Mouse (Mus musculus): ENCODE results near the gene Cwc22. TPM values are rescaled to one million over a fixed set of nuclear protein-coding genes. Genes with fewer than 3 reads are reported as not detected.
A peak's percentile ranks its signal among the peaks of the same experiment; 100 is the strongest.
"Not testable (repeated sequence)": the region's sequence is repeated elsewhere in the genome, so short reads cannot be mapped to it uniquely, and the experiment has no call there.

Cwc22 gene
- polyA plus RNA-seq, 1 experiment from 2014 or later, result 27.4 TPM

- Histone ChIP-seq H3K9ac (replicated peaks; ENCODE audit: low read depth, low read length) (no peak overlapping the region), H3K27me3 (replicated peaks; ENCODE audit: control insufficient read depth, insufficient read depth, low read length) (no peaks in the 10 kb centered on the region), H3K27ac (ENCODE audit: low read length) (no peak overlapping the region; the same call in 1 of the 2 replicates), H3K36me3 (ENCODE audit: control insufficient read depth, insufficient read depth) (peaks cover 30% of the 10 kb centered on the region), H3K9me3 (ENCODE audit: control insufficient read depth, low read length) (no peaks in the 10 kb centered on the region), H3K4me2 (ENCODE audit: low read length) (no peak overlapping the region), H3K4me1 (replicated peaks; ENCODE audit: control insufficient read depth, insufficient read depth, low read length) (no peaks in the 10 kb centered on the region), H3K4me3 (replicated peaks; ENCODE audit: low read length) (no peak overlapping the region)
- ATAC-seq, result no peak
- WGBS, result 92% methylated on average over 5 of the region's 5 CpGs
These were observed 48.2 kb downstream of the Cwc22 start for GRCm38 (mm10) chr2:77897988-77898387.

- 79% methylated on average over 3 of the region's 3 CpGs for WGBS
- H3K4me1 ChIP-seq (replicated peaks; ENCODE audit: control insufficient read depth, insufficient read depth, low read length), result no peaks in the 10 kb centered on the region
- ATAC-seq, result peak; percentile 18; the same call in 1 of the 2 replicates
- H3K36me3 ChIP-seq (ENCODE audit: control insufficient read depth, insufficient read depth), result peaks cover 32% of the 10 kb centered on the region
- no peak overlapping the region for H3K4me3 ChIP-seq (replicated peaks; ENCODE audit: low read length)
- no peak overlapping the region for H3K4me2 ChIP-seq (ENCODE audit: low read length)
- no peak overlapping the region for H3K9ac ChIP-seq (replicated peaks; ENCODE audit: low read depth, low read length)
- H3K27ac ChIP-seq (ENCODE audit: low read length), result no peak overlapping the region; the same call in 1 of the 2 replicates
- H3K9me3 ChIP-seq (ENCODE audit: control insufficient read depth, low read length), result no peaks in the 10 kb centered on the region
- no peaks in the 10 kb centered on the region for H3K27me3 ChIP-seq (replicated peaks; ENCODE audit: control insufficient read depth, insufficient read depth, low read length)
These were observed 48.6 kb downstream of the Cwc22 start for GRCm38 (mm10) chr2:77897558-77897899.

- 85% methylated on average over 12 of the region's 12 CpGs for WGBS
- peak; percentile 85 for ATAC-seq
- Histone ChIP-seq H3K27ac (ENCODE audit: low read length) (no peak overlapping the region), H3K4me3 (replicated peaks; ENCODE audit: low read length) (no peak overlapping the region), H3K4me2 (ENCODE audit: low read length) (no peak overlapping the region), H3K4me1 (replicated peaks; ENCODE audit: control insufficient read depth, insufficient read depth, low read length) (no peaks in the 10 kb centered on the region), H3K9ac (replicated peaks; ENCODE audit: low read depth, low read length) (no peak overlapping the region), H3K36me3 (ENCODE audit: control insufficient read depth, insufficient read depth) (peaks cover 34% of the 10 kb centered on the region), H3K27me3 (replicated peaks; ENCODE audit: control insufficient read depth, insufficient read depth, low read length) (no peaks in the 10 kb centered on the region), H3K9me3 (ENCODE audit: control insufficient read depth, low read length) (no peaks in the 10 kb centered on the region)
These were observed 49.2 kb downstream of the Cwc22 start for GRCm38 (mm10) chr2:77896843-77897557.

GRCm38 (mm10) chr2:77895906-77896570, 50.1 kb downstream of the Cwc22 start:
- H3K9me3 ChIP-seq (ENCODE audit: control insufficient read depth, low read length); H3K4me2 ChIP-seq (ENCODE audit: low read length); H3K27ac ChIP-seq (ENCODE audit: low read length); H3K27me3 ChIP-seq (replicated peaks; ENCODE audit: control insufficient read depth, insufficient read depth, low read length); H3K9ac ChIP-seq (replicated peaks; ENCODE audit: low read depth, low read length); ATAC-seq; H3K4me3 ChIP-seq (replicated peaks; ENCODE audit: low read length); H3K4me1 ChIP-seq (replicated peaks; ENCODE audit: control insufficient read depth, insufficient read depth, low read length): not testable (repeated sequence)
- H3K36me3 ChIP-seq (ENCODE audit: control insufficient read depth, insufficient read depth), result peaks cover 31% of the 10 kb centered on the region
- WGBS, result 89% methylated on average over 16 of the region's 16 CpGs

GRCm38 (mm10) chr2:77894896-77895295, 51.3 kb downstream of the Cwc22 start:
- peaks cover 29% of the 10 kb centered on the region for H3K36me3 ChIP-seq (ENCODE audit: control insufficient read depth, insufficient read depth)
- H3K27ac ChIP-seq (ENCODE audit: low read length), result no peak overlapping the region
- WGBS, result 95% methylated on average over 8 of the region's 8 CpGs
- no peaks in the 10 kb centered on the region for H3K27me3 ChIP-seq (replicated peaks; ENCODE audit: control insufficient read depth, insufficient read depth, low read length)
- no peak overlapping the region for H3K4me2 ChIP-seq (ENCODE audit: low read length)
- no peaks in the 10 kb centered on the region for H3K4me1 ChIP-seq (replicated peaks; ENCODE audit: control insufficient read depth, insufficient read depth, low read length)
- no peak overlapping the region for H3K9ac ChIP-seq (replicated peaks; ENCODE audit: low read depth, low read length)
- no peak overlapping the region for H3K4me3 ChIP-seq (replicated peaks; ENCODE audit: low read length)
- no peak for ATAC-seq
- H3K9me3 ChIP-seq (ENCODE audit: control insufficient read depth, low read length), result no peaks in the 10 kb centered on the region

GRCm38 (mm10) chr2:77893505-77893904, 52.7 kb downstream of the Cwc22 start:
- H3K27ac ChIP-seq (ENCODE audit: low read length), result no peak overlapping the region
- H3K27me3 ChIP-seq (replicated peaks; ENCODE audit: control insufficient read depth, insufficient read depth, low read length), result no peaks in the 10 kb centered on the region
- H3K36me3 ChIP-seq (ENCODE audit: control insufficient read depth, insufficient read depth), result peaks cover 22% of the 10 kb centered on the region
- no peaks in the 10 kb centered on the region for H3K9me3 ChIP-seq (ENCODE audit: control insufficient read depth, low read length)
- H3K4me3 ChIP-seq (replicated peaks; ENCODE audit: low read length), result no peak overlapping the region
- H3K4me1 ChIP-seq (replicated peaks; ENCODE audit: control insufficient read depth, insufficient read depth, low read length), result no peaks in the 10 kb centered on the region
- WGBS, result 97% methylated on average over 8 of the region's 8 CpGs
- ATAC-seq, result no peak
- no peak overlapping the region for H3K4me2 ChIP-seq (ENCODE audit: low read length)
- H3K9ac ChIP-seq (replicated peaks; ENCODE audit: low read depth, low read length), result no peak overlapping the region

- no peak for ATAC-seq
- no peak overlapping the region for H3K27ac ChIP-seq (ENCODE audit: low read length)
- no peaks in the 10 kb centered on the region for H3K9me3 ChIP-seq (ENCODE audit: control insufficient read depth, low read length)
- 92% methylated on average over 4 of the region's 4 CpGs for WGBS
- no peak overlapping the region for H3K4me2 ChIP-seq (ENCODE audit: low read length)
- H3K9ac ChIP-seq (replicated peaks; ENCODE audit: low read depth, low read length), result no peak overlapping the region
- no peaks in the 10 kb centered on the region for H3K27me3 ChIP-seq (replicated peaks; ENCODE audit: control insufficient read depth, insufficient read depth, low read length)
- no peak overlapping the region for H3K4me3 ChIP-seq (replicated peaks; ENCODE audit: low read length)
- H3K36me3 ChIP-seq (ENCODE audit: control insufficient read depth, insufficient read depth), result peaks cover 19% of the 10 kb centered on the region; the same call in 1 of the 2 replicates
- H3K4me1 ChIP-seq (replicated peaks; ENCODE audit: control insufficient read depth, insufficient read depth, low read length), result no peaks in the 10 kb centered on the region
These were observed 53.6 kb downstream of the Cwc22 start for GRCm38 (mm10) chr2:77892573-77892972.

GRCm38 (mm10) chr2:77890836-77891438, 55.2 kb downstream of the Cwc22 start:
- ATAC-seq, result no peak
- no peaks in the 10 kb centered on the region for H3K27me3 ChIP-seq (replicated peaks; ENCODE audit: control insufficient read depth, insufficient read depth, low read length)

GRCm38 (mm10) chr2:77889949-77890348, 56.2 kb downstream of the Cwc22 start:
- Histone ChIP-seq H3K9ac (replicated peaks; ENCODE audit: low read depth, low read length) (no peak overlapping the region), H3K4me2 (ENCODE audit: low read length) (no peak overlapping the region), H3K27ac (ENCODE audit: low read length) (no peak overlapping the region), H3K4me1 (replicated peaks; ENCODE audit: control insufficient read depth, insufficient read depth, low read length) (no peaks in the 10 kb centered on the region), H3K4me3 (replicated peaks; ENCODE audit: low read length) (no peak overlapping the region), H3K36me3 (ENCODE audit: control insufficient read depth, insufficient read depth) (peaks cover 18% of the 10 kb centered on the region; the same call in 1 of the 2 replicates), H3K9me3 (ENCODE audit: control insufficient read depth, low read length) (no peaks in the 10 kb centered on the region), H3K27me3 (replicated peaks; ENCODE audit: control insufficient read depth, insufficient read depth, low read length) (no peaks in the 10 kb centered on the region)
- 94% methylated on average over 6 of the region's 6 CpGs for WGBS
- ATAC-seq, result no peak

More at GRCm38 (mm10) chr2:77890836-77891438, 55.2 kb downstream of the Cwc22 start:
- Histone ChIP-seq H3K4me1 (replicated peaks; ENCODE audit: control insufficient read depth, insufficient read depth, low read length) (no peaks in the 10 kb centered on the region), H3K4me3 (replicated peaks; ENCODE audit: low read length) (no peak overlapping the region), H3K4me2 (ENCODE audit: low read length) (no peak overlapping the region), H3K9ac (replicated peaks; ENCODE audit: low read depth, low read length) (no peak overlapping the region), H3K36me3 (ENCODE audit: control insufficient read depth, insufficient read depth) (peaks cover 19% of the 10 kb centered on the region; the same call in 1 of the 2 replicates), H3K27ac (ENCODE audit: low read length) (no peak overlapping the region), H3K9me3 (ENCODE audit: control insufficient read depth, low read length) (no peaks in the 10 kb centered on the region)
- WGBS, result 98% methylated on average over 5 of the region's 5 CpGs
